Mouse (Mus musculus) left cerebral cortex, adult 8-10 months (tissue): Measurements from ENCODE around the gene Stra6. TPM values are rescaled to one million over a fixed set of nuclear protein-coding genes. Genes with fewer than 3 reads are reported as not detected.

Source experiments
- DNase-seq, 2 experiments: peaks; one replicate each; pipeline ENCODE4 v3.0.0; 2022; ENCODE audit warnings: low spot score in 2 of 2
- total RNA-seq, 4 experiments: library from RNA; stranded (reverse); gene quantifications; 2 replicates each; pipeline ENCODE4 v1.2.4; 2022

Stra6 gene
- total RNA-seq, 4 experiments from 2014 or later = 11.4 to 13.9 (median 11.7) TPM

DNA sequence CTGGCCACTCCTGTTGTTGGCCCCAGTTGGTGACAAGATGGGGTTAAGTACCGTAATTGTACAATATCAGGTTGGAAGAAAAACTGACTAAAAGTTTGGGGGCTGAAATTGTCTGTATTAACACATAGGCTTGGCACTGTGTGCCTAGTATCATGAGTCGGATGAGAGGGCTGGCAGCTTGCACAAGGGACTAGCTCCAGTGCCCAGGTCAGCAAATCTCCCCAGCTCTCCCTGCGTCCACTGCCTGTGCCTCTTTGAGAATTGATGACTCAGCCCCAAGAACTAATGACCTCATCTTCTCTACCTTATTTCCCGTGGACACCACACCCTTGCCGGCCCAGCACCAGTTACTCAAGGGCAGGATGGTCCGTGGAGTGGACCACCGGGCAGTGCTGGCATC is 13.7 kb upstream of the Stra6 start:
- no peak for DNase-seq

DNA sequence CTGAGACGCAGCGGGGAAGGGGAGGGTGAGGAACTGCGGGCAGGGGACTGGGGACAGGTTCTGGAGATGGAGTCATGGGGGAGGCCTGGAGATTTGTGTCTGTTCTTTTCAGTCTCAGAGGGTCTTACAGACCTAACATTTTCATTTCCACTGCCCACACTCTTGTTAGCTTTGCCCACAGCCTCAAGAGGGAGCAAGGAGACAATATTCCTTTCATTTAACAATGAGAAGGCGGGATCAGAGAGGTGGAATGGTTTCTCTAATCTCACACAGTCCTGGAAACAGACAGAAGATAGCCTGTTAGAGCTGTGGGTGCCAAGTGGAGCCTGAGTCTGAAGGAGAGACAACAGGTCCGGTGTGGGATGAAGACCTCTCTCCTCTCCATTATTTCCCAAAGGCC is 11.7 kb upstream of the Stra6 start:
- DNase-seq = no peak

DNA sequence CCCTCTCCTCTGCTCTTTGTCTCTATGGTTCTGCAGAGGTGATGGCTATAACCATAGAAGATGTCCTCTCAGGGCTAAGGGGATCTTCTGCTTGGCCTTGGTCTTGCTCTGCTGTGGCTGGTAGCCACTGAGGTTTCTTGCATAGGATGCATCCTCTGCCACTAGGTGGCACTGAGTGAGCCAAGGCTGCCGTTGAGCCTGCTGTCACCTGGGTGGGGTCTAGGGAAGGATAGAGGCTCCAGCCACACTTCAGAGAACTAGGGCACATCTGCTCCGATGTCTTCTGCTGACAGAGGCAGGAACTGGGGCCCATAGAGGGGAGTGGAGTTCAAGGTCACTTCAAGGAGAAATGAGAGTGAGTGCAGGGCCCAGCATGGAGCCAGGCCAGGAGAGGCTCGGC is 10.5 kb upstream of the Stra6 start:
- DNase-seq = peak; percentile 43 to 47

DNA sequence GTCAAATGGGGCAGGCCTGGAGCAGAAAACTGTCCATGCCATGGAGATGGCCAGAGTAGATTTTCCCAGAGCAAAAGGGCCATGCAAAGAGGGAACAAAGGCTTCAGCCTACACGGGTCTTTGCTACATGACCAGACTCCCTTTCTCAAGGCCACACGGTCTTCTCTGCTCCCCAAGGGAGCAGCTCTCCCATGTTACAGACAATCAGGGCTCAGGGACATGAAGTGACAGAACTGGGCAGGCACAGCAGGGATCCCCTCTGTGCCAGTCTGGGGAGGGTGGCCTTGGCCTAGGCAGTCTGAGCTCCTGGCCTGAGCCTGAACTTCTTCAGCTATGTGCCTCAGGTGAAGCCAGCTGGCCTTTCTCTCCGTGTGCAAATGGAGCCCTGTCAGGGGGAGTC is 10.0 kb upstream of the Stra6 start:
- DNase-seq = no peak

DNA sequence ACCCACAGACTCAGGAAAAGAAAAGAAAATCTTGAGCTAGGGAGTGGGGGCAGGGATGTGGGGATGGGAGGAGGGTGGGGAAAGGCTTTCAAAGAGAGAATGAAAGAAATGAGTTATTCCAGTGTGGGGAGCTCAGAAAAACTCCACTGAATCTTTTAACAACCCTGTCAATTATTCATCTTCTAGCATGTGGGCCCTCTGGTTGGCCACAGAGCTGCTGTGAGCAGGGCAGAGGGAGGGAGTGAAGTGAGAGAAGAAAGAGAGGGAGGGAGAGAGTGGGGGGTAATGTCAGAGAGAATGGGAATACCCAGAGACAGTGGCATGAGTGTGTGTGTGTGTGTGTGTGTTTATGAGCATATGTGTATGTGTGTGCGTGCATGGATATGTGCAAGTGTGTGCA is 9.6 kb upstream of the Stra6 start:
- DNase-seq = no peak

DNA sequence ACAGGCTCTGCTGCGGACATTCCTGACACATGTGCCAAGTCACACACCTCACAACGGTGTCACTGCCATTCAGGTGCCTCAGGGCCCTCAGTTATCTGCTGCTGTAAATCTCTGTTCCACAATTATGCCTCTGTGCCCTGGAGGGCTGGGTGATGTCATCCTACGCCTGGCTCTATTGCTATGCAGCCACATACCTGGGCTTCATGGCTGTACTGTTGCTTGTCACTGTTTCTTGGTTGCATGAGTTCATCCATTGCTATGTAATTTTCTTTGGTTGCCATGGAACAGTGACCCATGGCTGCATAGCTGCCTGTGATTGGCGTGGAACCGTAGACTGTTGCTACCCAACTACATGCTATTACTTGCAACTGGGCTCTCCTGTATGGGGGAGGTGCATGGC is 7.9 kb upstream of the Stra6 start:
- no peak for DNase-seq

DNA sequence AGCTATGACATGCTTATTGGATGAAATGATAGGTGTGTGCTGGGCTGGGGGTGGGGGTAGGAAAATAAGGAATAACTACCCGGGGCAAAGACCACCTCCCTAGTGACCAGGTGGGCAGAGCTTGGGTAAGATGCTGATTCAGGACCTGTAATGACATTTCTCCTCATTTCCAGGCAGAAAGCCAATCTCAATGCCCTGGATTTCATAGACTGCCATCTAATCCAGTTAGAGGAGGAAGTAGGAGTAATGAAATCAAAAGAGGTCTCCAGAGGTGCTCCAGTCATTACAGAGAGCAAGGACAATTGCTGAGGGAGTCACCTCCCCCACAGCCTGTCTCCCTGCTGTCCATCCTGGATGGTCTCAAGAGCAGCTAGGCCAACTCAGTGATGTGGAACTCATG is 3.7 kb upstream of the Stra6 start:
- DNase-seq = no peak

DNA sequence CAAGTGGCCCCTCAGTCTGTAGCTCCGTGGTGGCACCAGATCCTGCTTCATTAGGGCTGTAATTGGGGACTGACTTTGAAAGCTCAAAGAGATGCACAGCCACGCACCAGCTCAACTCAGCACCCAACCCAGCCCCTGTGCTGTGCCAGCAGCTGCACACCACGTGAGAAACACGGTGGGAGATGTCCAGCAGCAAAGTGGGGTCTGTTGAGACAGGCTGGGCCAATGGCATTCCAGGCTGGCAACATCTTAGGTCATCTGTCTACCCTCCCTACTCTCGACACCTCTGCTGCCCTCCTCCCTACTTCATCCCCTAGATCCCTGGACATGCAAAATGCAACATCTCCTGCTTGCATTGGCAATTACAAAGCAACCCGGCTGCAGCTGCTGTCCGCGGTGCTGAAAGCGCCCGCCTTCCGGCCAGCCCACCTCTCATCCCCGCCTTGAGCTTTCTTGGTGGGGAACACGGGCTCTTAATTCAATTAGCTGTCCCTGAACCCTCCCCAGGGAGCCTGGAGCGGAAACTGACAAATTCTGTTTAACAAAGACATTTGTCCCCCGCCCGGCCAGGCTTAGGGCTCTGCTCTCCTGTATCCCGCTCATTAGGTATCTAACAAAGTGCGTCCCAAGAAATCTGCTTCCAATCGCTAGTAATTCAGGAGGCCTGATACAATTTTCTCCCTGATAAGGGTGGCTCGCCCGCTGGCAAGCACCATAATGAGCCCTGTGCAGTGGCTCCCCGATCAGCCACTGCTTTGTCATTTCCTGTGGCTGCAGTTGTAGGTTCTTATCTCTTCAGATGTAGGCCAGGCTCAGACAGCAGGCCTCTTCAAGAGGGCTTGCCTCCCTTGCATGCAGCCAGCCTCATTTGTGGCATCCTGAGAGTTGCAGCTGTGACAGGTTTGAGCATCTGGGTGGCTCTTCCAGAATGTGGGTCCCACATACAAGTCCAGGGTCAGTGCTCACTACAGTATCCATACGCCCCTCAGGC is 2.6 kb upstream of the Stra6 start:
- DNase-seq = no peak

DNA sequence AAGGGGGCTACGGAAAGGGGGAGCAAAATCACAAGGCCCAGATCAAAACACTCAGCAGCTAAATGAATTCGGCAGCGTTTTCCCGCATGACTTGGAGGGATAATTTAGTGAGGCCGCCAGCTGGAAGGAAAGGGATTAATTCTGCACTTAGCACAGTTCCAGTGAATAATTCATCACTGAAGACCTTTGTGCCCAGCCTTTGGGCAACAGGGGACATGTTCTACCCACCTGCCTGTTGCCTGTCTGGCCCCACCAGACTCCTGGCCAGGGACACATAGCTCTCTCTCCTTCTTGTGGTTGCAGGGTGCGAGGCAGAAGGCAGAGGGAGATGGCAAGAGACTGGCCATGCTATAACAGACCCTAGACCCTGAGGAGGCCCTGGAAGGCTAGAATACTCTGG is 1.9 kb downstream of the Stra6 start:
- no peak for DNase-seq

DNA sequence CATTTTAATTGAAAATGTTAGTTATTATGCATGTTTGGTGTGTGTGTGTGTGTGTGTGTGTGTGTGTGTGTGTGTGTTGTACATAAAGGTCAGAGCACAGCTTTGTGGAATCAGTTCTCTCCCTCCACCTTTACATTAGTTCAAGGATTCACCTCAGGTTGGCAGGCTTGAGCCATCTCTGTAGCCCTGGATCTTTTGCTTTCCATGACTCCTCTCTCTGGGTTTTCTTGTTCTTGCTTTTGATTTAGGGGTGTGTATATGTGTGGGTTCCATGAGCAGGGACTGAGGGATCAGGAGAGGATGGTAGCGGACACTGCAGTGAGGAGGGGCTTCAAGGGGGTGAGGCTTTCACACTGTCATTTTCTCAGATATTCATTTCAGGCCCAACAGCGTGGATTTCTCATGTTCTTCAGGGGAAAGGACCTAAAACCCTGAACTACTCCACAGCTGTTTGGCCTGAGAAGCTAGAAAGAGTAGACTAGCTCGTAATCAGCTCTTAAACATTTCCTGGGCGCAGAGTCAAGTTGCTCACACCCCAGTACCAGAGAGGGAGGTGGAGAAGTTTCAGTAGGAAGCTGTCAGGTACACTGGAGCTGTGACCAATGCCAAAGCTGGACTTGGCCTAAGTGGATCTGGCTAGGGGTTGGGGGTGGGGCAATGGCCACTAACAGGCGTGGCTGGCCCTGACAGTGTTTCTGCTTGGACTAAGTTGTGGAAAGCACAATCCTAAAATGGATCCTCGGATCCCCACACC is 2.6 kb downstream of the Stra6 start:
- no peak for DNase-seq

DNA sequence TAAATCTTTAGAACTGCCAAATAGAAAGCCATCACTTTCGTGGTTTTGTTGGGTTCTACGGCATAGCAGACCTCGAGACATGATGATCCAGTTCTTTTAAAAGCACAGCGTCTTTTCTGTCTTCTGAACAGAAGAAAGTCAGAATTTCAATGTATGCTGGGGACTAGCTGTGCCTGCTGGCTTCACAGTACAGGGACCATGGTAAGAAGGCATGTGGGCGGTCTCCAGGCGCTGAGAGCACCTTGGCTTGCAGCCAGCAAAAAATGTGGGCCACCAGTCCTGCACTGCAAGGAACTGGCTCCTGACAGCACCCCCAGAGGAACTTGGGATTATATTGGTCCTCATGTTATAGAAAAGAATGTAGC is 3.1 kb downstream of the Stra6 start:
- DNase-seq = peak in 1 of 2 experiments; percentile 84

DNA sequence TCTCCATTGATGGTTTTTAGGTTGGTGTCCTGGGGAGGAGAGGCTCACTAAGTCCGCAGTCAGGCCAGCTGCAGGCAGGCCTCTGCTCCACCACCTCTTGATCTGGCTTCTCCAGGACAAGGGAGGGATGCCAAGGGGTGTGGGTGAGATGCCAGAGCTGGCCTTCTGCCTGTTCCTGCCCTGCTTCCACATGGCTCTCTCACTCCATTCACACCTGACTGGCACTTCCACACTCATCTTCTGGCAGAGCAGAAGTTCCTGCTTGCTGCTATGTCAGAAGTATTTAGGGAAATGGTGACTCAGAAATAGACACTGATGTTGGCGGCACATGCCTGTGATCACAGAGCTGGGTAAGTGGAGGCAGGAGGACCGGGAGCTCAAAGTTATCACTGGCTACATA is 4.0 kb downstream of the Stra6 start:
- DNase-seq = peak in 1 of 2 experiments; percentile 63

DNA sequence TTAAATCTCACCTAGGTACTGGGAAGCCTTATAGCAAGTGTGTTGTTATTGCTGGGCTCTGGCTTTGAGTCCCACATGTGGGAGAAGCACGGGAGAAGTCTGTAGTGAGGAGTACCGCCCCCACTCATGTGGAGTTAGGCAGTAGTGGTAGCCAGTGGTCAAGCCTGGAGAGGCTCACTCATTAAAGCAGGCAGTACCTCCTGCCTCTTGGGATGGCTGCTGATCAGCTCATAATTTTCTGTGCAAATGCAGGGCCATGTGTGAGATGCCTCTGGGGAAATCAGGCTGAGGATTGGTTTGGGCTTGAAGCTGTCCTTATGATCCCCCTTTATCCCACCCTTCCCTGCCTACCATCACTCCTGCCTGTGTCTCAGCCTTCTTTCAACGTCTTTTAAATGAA is 11.0 kb downstream of the Stra6 start:
- no peak for DNase-seq

DNA sequence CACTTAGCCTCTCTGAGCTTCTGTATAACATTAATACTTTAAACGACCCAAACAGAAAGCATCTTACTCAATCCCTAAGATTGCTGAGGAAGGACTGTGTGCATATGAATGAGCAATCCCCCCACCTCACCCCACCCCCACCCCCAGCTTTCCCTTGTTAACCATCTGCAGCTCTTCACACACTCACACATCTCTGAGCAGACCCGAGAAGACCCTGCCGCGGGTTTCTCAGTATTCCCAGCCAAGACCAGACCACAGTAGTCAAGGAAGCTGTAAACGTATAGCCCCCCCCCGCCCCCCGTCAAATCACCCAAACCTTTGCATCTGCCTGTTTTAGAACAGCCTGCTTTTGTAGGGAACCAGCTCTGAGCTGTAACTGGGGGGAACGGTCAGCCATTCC is 21.0 kb downstream of the Stra6 start:
- DNase-seq = no peak

DNA sequence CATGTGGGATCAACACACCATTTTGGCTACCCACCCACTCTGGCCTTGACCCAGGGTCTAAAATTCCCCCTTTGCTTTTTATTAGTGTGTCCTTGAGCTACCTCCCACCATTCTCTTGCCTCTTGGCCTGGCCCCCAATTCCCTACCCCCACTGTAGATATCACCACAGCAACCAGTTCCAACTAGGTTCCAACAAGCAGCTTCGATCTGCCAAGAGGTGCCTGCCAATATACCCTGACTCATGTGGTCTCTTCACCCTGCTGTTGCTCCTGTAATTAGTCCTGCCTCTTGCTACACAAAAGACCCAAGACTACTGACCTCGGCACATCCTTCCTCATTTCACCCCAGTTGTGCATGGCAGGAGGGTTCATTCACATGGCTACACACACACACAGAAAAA is 21.5 kb downstream of the Stra6 start:
- DNase-seq = no peak

DNA sequence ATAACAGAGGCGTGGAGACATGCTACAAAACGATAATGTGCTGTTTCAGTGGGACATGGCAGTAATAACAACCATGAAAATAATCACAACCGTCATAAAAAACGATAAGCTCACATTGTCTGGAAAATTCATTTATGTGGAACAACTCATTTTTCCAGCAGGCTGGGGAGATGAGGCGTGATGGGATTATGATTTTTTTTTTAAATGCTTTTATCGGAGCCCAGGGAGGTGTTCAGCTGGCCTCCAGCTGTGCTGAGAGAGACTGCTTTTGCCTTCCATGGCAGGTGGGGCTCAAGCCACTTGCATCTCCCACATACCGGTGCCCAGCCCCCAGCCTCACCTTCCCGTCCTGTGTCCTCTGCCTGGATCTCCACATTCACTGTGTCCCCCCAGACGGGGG is 22.6 kb downstream of the Stra6 start:
- no peak for DNase-seq

DNA sequence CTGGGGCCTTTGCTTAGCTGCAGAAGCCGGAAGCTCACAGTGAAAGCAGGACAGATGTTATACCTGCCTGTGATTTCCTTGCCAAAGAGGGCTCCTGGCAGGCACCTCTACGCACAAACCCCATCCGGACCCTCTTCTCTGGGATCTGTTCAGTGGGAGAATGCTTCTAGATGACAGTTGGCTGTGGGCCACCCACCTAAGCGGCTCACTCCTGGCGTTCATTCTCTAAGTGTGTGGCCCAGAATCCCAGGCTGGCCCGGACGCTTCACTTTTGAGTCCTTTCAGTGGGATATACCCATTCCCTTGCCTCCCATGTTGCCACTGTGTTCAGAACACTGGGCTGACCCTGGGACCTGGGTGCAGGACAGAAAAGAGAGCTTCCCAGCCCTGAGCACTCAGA is 23.3 kb downstream of the Stra6 start:
- DNase-seq = no peak

DNA sequence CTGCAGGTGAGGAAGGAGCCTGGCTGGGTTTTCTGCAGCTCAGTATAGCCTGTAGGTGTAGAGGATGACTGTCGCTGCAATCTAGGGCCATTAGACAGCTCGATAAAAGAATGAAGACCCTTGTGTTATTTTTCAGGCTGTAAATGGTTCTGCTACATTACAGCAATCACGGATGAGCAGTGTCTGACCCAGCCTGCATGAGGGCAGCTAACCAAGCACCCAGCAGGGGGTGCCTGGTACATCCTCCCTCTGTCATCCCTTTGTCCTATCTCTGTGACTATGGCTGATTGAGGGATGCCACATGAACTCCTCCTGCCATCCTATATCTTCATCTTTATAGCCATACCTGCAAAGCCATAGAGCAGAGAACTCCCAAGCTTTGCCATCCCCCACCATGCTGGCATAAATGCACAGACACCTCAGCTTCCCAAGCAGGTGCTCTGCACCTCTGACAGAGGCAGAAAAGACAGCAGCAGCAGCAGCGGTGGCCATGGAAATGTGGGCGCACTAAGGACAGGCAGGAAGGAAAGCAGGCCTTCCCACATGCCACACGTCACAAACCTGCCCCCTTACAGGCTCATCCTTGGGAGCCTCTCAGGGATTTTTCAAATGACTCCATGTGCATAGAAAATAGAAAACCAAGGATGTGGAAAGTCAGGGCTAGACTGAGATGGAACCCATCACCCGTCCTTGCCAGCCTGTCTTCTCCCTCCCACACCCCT is 23.9 kb downstream of the Stra6 start:
- DNase-seq = peak in 1 of 2 experiments; percentile 61

DNA sequence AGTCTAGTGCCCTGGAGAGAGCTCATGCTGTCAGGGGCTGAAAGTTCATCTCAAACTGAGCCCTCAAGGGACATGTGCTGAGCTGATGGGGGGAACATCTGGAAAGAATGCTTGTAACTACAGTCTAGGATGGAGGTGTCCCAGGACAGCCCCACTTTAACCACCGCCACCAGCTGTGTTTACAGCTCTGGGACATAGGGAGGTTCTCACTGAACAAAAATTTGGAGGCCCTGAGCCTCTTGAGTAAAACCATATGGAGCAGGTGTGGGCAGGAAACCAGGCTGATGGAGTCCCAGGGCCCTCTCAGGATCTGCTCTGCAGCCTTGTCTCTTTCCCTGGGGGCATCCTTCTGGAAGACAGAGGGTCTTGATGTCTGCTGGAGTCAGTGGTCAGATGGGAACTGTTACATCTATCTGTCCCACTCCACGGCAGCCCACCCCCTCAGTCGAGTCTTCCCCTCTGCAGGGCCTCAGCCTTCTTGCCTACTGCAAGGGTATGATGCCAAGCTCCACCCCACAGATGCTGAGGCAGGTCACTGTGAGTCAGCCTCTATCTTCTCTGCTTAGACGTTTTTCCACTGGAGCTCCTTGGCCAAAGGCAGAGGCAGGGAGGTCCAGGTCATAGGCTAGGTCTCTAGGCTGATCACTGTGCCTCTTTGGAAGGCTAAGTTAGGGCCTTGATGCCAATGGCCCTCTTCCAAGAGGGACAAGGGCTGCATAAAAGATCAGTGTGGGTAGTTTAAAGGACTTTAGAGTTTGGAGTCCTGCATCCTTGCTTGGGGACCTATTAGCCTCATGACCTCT is 28.2 kb downstream of the Stra6 start:
- DNase-seq = no peak

DNA sequence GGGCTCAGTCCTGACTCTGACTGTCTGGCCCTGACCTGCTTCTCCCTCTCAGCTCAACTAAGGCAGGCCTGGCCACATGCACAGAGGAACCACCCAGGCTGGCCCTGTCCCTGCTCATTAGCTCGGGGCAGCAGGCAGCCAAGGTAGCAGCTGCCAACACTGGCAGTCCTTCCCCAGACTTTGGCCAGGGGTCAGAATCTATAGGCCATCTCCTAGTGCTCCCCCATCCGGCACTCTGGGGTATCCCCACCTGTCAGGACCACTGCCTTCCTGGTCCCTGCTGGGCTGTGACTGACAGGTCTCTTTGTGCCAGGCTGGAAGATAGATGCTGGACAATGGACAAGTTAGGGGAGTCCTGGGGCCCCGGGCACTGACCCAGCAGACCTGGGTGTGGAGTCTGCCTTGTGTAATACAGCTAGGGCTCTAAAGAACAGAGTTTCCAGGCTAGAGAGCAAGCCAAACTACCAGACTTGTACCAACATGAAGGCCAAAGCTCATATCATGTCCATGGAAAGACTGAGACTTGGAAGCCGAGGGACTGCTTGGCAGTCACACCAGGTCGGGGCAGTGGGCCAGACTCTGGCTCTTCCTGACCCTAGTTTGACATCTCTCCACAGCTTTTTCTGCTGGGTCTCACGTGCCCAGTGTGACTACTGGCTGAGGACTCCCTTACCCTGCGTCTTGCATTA is 29.1 kb downstream of the Stra6 start:
- no peak for DNase-seq

DNA sequence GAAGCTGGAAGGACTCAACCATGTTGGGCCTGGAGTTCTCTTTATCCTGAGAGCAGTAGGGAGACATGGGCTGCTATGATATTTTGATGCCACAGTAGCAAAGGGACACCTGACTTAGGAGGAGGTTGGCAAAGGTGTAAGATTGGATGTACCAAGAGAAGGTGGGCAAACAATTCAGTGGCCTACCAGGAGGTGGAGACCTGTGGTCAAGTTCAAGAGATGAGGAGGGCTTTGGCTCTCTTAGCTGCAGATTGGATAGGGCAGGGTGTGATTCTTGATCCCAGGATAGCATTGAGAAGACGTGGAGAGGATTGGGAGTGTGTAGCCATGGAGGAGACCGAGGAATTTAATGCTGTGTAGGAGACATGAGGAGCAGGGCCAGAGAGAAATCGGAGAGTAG is 30.2 kb downstream of the Stra6 start:
- DNase-seq = no peak
